Mouse (Mus musculus): Measurements from ENCODE around the gene Olfr1056.

DNA sequence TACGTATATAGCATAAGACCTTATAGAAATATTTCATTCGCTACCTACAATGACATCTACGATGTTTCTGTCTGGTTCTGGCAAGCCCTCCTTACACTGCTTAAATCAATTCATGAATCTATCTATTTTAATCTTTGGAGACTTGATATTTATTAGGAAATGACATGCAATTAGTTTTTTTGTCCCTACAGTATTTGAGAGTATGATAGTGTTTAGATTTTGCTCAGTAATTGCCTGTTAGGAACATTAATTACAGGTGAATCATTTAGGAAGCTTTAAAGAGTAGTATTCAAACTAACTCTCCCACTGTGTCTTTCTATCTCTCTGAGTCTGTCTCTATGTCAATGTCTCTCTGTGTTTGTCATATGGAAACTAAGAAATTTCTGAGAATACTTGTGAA lies 26.9 kb downstream of the Olfr1056 start, which contains the start of gene Olfr1054:
- TF ChIP-seq POLR2A (IDR thresholded peaks at IDR 0.05; ENCODE audit: extremely low read depth, insufficient read depth, low read length) (no peak), CTCF (IDR thresholded peaks at IDR 0.05; ENCODE audit: extremely low read depth, insufficient read depth, low read length) (no peak)
